Mouse (Mus musculus) forebrain, embryonic 14.5 days (tissue): ENCODE measurements around the gene Gdpgp1. TPM values are rescaled to one million over a fixed set of nuclear protein-coding genes. Genes with fewer than 3 reads are reported as not detected.
A peak's percentile ranks its signal among the peaks of the same experiment; 100 is the strongest.

Experiments used
- ATAC-seq: fragments of 200-750 bp; cut with Nextera tagmentation; 2 replicates; pipeline ENCODE4 v1.8.0; 2017; ENCODE audit warnings: mild to moderate bottlenecking, moderate library complexity
- DNase-seq: peaks from one replicate; pipeline ENCODE4 v3.0.0-alpha.2; 2015; ENCODE audit warnings: low spot score
- H3K27ac ChIP-seq: fragments of 300-500 bp; sonication (generic); 2 replicates; pipeline ENCODE4 v1.5.1; 2014; ENCODE audit warnings: low read depth, mild to moderate bottlenecking, control low read depth, low read length, moderate library complexity
- H3K27me3 ChIP-seq: fragments of 300-500 bp; sonication (generic); replicated peaks from 2 replicates; pipeline ENCODE4 v1.6.1; 2014; ENCODE audit warnings: low read length, control low read depth, mixed read lengths; ENCODE audit not compliant: control insufficient read depth, insufficient read depth
- H3K36me3 ChIP-seq: fragments of 300-500 bp; sonication (generic); 2 replicates; pipeline ENCODE4 v1.6.1; 2014; ENCODE audit warnings: low read length, control low read depth; ENCODE audit not compliant: control insufficient read depth, insufficient read depth
- H3K4me1 ChIP-seq: fragments of 300-500 bp; sonication (generic); 2 replicates; pipeline ENCODE4 v1.6.1; 2014; ENCODE audit warnings: antibody characterized with exemption, low read length, control low read depth; ENCODE audit not compliant: control insufficient read depth, insufficient read depth
- H3K4me2 ChIP-seq: fragments of 300-500 bp; sonication (generic); 2 replicates; pipeline ENCODE4 v1.6.1; 2014; ENCODE audit warnings: mild to moderate bottlenecking, control low read depth, low read length
- H3K4me3 ChIP-seq: fragments of 300-500 bp; sonication (generic); 2 replicates; pipeline ENCODE4 v1.5.1; 2014; ENCODE audit warnings: low read depth, low read length, control low read depth
- H3K9ac ChIP-seq: fragments of 300-500 bp; sonication (generic); 2 replicates; pipeline ENCODE4 v1.6.1; 2014; ENCODE audit warnings: mild to moderate bottlenecking, low read length, control low read depth, moderate library complexity
- H3K9me3 ChIP-seq: fragments of 300-500 bp; sonication (generic); replicated peaks from 2 replicates; pipeline ENCODE4 v1.6.1; 2016; ENCODE audit warnings: low read length, control low read depth, mixed read lengths; ENCODE audit not compliant: control insufficient read depth
- WGBS: fragments of 180-500 bp; shearing (Covaris S2); extraction: QIAGEN DNeasy Blood & Tissue Kit; methylation state at CpG from one replicate; pipeline ENCODE4 v1.1.7; 2014; 5-methylcytosine and 5-hydroxymethylcytosine counted together
- polyA plus RNA-seq: library from polyadenylated mRNA; unstranded; fragments of >200 nt; fragmentation: Nextera tagmentation; extraction: Ambion mirVana; gene quantifications from 2 replicates; pipeline ENCODE4 v1.2.1, GENCODE M21; 2014

The Gdpgp1 gene
- polyA plus RNA-seq, 1 experiment from 2014 or later: 2.1 TPM

DNA sequence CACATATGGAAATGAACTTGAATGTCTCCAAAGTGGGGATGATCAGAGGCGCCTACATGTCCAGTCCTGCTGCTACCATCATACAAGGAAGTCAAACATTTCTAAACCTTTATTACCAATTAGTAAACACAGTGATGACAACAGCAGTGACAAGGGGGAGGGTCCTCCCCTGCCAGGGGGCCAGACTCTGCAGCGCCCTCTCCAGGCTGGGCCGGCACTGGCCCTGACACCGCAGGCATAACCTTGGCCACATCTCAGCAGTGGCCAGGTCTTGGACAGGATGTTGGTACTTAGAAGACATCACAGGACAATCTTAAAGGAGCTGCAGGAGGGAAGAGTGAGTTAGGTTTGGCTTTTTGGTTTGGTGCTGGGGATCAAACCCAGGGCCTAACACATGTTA lies 5.6 kb upstream of the Gdpgp1 start:
- no peak for ATAC-seq
- Histone ChIP-seq H3K36me3 (peaks cover 51% of the 10 kb centered on the region), H3K4me2 (no peak overlapping the region), H3K27ac (no peak overlapping the region), H3K4me3 (no peak overlapping the region), H3K9ac (no peak overlapping the region), H3K4me1 (peaks cover 7% of the 10 kb centered on the region; the same call in 1 of the 2 replicates), H3K9me3 (no peaks in the 10 kb centered on the region), H3K27me3 (no peaks in the 10 kb centered on the region)
- no peak for DNase-seq
- WGBS: 95% methylated on average over 4 of the region's 4 CpGs

DNA sequence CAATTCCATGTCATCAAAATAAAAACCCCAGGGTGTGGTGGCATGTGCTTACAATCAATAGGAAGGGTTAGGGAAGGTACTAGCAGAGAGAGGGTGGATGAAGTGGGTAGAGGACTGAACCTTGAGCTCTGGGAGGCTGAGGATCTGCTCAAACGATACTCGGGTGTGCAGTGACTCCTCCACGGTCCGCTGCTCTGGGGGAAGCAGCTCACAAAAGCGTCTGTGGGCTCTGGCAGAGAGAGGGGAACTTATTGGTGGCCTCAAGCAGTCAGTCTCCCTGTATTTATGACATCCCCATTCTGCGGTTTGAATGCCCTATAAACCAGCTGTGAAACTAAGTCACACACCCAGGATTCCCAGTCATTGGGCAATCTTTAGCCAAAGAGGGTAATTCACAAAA lies 2.5 kb upstream of the Gdpgp1 start:
- no peak for ATAC-seq
- WGBS: 59% methylated on average over 6 of the region's 6 CpGs
- no peak overlapping the region for H3K27ac ChIP-seq
- peaks cover 11% of the 10 kb centered on the region for H3K4me1 ChIP-seq
- peaks cover 23% of the 10 kb centered on the region for H3K36me3 ChIP-seq
- H3K4me3 ChIP-seq: no peak overlapping the region
- DNase-seq: no peak
- H3K9ac ChIP-seq: no peak overlapping the region
- no peak overlapping the region for H3K4me2 ChIP-seq
- H3K9me3 ChIP-seq: no peaks in the 10 kb centered on the region
- H3K27me3 ChIP-seq: no peaks in the 10 kb centered on the region

DNA sequence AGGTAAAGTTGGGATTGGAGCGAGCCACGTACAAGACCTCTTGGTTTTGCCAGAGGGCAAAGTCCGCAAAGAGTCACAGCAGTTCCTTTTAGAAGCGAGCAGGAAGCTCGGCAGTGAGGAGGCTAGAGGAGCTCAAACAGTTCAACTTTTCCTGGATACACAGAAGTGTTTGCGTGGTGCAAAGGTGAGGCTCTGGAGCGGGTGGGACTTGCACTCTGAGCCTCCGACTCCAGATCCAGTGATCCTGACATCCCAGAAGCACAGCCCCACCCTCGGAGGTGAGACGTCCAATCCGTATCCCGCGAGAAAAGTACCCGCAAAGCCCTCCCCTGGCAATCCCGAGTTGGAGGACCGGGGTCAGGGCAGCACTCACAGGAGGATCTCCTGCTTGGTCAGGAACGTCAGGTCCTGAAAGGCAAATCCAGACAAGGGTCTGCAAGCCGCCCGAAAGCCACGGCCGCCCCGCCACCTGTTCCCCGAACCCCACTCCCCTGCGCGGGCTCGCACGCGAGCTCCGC lies 635 bp upstream of the Gdpgp1 start:
- Histone ChIP-seq H3K9ac (peak overlapping the region; percentile 54), H3K36me3 (peaks cover 6% of the 10 kb centered on the region), H3K9me3 (no peaks in the 10 kb centered on the region), H3K4me1 (peaks cover 11% of the 10 kb centered on the region), H3K27me3 (no peaks in the 10 kb centered on the region), H3K4me2 (peak overlapping the region; percentile 95), H3K27ac (no peak overlapping the region), H3K4me3 (peak overlapping the region; percentile 65)
- ATAC-seq: peak; percentile 45; the same call in 1 of the 2 replicates
- WGBS: under 1% methylated on average over 29 of the region's 29 CpGs
- peak; percentile 10 for DNase-seq

DNA sequence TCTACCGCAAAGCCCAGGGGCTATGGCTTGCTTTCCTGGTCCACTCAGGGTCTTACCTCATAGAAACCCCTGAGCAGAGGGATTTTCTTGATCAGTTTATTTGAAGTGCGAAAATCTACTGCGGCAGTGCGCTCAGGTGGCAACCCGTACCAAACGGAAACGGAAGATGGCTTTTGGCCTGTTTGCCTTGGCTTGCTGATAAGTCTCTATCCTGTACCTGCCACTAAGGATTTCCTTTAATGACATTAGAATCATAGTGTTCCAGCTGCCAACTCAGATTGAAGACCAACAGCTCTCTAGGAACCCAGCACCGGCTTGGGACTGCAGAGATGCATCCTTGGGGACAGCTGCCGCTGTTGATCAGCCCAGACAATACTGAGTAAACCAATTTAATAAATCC lies 1.1 kb downstream of the Gdpgp1 start:
- Histone ChIP-seq H3K4me3 (no peak overlapping the region), H3K4me2 (peak overlapping the region; percentile 95), H3K27ac (no peak overlapping the region), H3K9me3 (no peaks in the 10 kb centered on the region), H3K9ac (peak overlapping the region; percentile 13; the same call in 1 of the 2 replicates), H3K4me1 (peaks cover 11% of the 10 kb centered on the region), H3K36me3 (peaks cover 4% of the 10 kb centered on the region; the same call in 1 of the 2 replicates), H3K27me3 (no peaks in the 10 kb centered on the region)
- 84% methylated on average over 9 of the region's 9 CpGs for WGBS
- DNase-seq (no peak), ATAC-seq (no peak)

DNA sequence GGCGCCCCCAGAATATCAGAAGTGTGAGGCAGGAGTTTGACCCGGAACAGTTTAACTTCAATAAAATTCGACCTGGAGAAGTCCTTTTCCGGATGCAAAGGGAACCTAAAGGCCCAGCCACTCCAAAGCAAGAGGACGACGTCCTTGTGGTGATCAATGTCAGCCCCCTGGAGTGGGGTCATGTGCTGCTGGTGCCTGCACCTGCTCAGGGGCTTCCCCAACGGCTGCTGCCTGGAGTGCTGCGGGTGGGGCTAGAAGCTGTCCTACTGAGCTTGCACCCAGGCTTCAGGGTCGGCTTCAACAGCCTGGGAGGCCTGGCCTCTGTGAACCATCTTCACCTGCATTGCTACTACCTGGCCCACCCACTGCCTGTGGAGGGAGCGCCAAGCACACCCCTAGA lies 5.9 kb downstream of the Gdpgp1 start:
- Histone ChIP-seq H3K27ac (no peak overlapping the region), H3K4me3 (no peak overlapping the region), H3K9ac (no peak overlapping the region), H3K36me3 (peaks cover 19% of the 10 kb centered on the region), H3K4me2 (no peak overlapping the region), H3K4me1 (no peaks in the 10 kb centered on the region), H3K9me3 (no peaks in the 10 kb centered on the region), H3K27me3 (no peaks in the 10 kb centered on the region)
- DNase-seq (no peak), ATAC-seq (no peak)
- WGBS: 89% methylated on average over 10 of the region's 10 CpGs

DNA sequence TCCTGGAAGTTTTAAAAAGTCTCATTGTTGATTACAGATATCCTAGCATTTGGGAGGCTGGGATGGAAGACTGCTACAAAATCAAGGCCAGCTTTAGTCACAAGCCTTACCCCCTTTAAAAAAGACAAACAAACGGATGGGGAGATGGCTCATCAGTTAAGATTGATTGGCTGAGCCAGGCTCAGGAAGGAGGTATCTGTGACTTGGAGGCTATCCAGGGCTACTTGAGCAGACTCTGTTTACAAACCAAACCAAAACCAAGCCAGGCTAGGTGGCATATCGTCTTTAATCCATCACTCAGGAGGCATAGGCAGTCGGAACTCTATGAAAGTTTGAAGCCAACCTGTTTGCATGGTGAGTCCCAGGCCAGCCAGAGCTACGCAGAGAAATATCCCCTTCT lies 9.0 kb downstream of the Gdpgp1 start:
- Histone ChIP-seq H3K9ac (no peak overlapping the region), H3K4me2 (no peak overlapping the region), H3K27me3 (no peaks in the 10 kb centered on the region), H3K9me3 (no peaks in the 10 kb centered on the region), H3K36me3 (peaks cover 19% of the 10 kb centered on the region), H3K4me3 (no peak overlapping the region), H3K4me1 (no peaks in the 10 kb centered on the region), H3K27ac (no peak overlapping the region)
- no peak for DNase-seq
- ATAC-seq: no peak
- 88% methylated on average over 4 of the region's 4 CpGs for WGBS

DNA sequence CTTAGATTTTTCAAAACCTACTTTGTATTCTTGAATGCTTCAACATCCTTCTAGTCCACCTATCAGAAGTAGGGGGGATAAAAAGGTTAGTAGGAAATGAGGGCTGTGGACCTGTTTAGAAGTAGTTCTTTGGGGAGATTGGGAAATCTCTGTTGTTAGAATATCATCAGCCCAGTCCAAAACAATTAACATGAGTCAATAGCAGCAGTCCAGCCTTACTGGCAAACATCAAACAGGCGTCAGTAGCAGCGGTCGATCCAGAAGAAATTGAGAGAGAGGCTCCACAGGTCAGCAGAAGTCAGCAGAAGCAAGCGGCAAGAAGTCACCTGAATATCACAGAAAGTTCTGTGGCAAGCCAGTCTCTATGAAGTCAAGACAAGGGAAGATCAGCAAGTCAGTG lies 12.2 kb downstream of the Gdpgp1 start:
- no peak for DNase-seq
- Histone ChIP-seq H3K9me3 (no peaks in the 10 kb centered on the region), H3K9ac (no peak overlapping the region), H3K4me2 (no peak overlapping the region), H3K27me3 (no peaks in the 10 kb centered on the region), H3K36me3 (peaks cover 7% of the 10 kb centered on the region; the same call in 1 of the 2 replicates), H3K4me1 (no peaks in the 10 kb centered on the region), H3K27ac (no peak overlapping the region), H3K4me3 (no peak overlapping the region)
- ATAC-seq: no peak
- WGBS: 96% methylated on average over 4 of the region's 4 CpGs

DNA sequence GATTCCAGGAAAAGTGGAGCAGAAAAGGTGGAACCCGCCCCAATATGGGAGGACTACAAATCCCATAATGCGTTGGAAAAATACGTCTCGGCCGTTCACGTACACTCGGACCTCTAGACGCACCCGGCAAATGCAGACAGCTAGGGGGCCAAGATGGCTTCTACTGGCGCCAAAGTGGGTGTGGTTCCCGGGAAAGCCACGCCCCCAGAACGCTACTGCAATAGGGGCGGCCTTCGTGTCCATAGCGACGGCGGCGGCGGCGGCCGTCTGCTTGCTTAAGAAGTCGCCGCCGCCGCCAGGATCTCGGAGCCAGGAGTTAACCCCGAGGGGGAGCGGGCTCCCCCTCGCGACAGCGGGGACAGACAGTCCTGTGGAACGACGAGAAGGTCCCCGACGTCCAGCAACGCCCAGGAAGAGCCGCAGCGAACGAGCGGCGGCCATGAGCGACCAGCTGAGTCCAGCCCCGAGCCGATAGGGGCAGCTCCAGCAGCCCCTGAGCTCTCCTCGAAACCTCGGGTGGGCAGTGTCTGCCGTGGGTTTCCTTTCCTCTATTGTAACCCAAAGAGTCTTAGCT lies 13.6 kb downstream of the Gdpgp1 start, which contains the start of gene Ttll13:
Gene Ttll13 (plus strand): TSS at position 229 of the 574 bp plus-strand sequence.
- ATAC-seq (peak; percentile 99), DNase-seq (peak; percentile 99)
- Histone ChIP-seq H3K27me3 (no peaks in the 10 kb centered on the region), H3K9ac (peak within 1 kb of the TSS; percentile 69), H3K36me3 (no peaks in the 10 kb centered on the region), H3K4me2 (peak within 1 kb of the TSS; percentile 55), H3K4me3 (peak within 1 kb of the TSS; percentile 48), H3K9me3 (no peaks in the 10 kb centered on the region), H3K27ac (peak within 1 kb of the TSS; percentile 78), H3K4me1 (no peaks in the 10 kb centered on the region)
- under 1% methylated on average over 48 of the region's 48 CpGs for WGBS

DNA sequence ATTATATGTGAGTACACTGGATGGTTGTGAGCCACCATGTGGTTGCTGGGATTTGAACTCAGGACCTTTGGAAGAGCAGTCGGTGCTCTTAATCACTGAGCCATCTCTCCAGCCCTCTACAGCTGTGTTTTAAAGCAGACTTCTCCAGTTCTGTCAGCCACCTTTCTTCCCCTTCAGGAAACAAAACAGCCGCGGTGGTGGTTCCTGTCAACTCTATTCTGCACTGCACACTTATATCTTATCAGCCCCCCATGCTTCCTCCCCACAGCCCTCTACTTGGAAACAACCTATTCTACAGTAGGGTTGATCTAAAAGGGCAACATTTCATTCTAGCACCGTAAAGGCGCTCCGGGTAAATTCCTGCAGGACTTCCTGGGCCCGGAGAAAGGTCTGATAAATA lies 14.2 kb downstream of the Gdpgp1 start:
- peak overlapping the region; percentile 48 for H3K4me3 ChIP-seq
- no peaks in the 10 kb centered on the region for H3K27me3 ChIP-seq
- H3K4me2 ChIP-seq: peak overlapping the region; percentile 55
- H3K36me3 ChIP-seq: no peaks in the 10 kb centered on the region
- no peaks in the 10 kb centered on the region for H3K9me3 ChIP-seq
- no peaks in the 10 kb centered on the region for H3K4me1 ChIP-seq
- no peak for ATAC-seq
- DNase-seq: no peak
- WGBS: 67% methylated on average over 7 of the region's 7 CpGs
- H3K9ac ChIP-seq: no peak overlapping the region; the same call in 1 of the 2 replicates
- H3K27ac ChIP-seq: no peak overlapping the region
